Mouse (Mus musculus) heart, embryonic 11.5 days (tissue): ENCODE measurements around the gene H2afv. TPM values are rescaled to one million over a fixed set of nuclear protein-coding genes. Genes with fewer than 3 reads are reported as not detected.
"Not testable (repeated sequence)": the region's sequence is repeated elsewhere in the genome, so short reads cannot be mapped to it uniquely, and the experiment has no call there.

Experiments used
- ATAC-seq: fragments of 200-750 bp; cut with Nextera tagmentation; replicated peaks from 2 replicates; pipeline ENCODE4 v1.8.0; 2017; ENCODE audit warnings: moderate library complexity; ENCODE audit not compliant: insufficient number of reproducible peaks, low FRiP score, low TSS enrichment
- H3K27ac ChIP-seq: fragments of 300-500 bp; sonication (generic); 2 replicates; pipeline ENCODE4 v1.5.1; 2014; ENCODE audit warnings: mild to moderate bottlenecking, low read depth, low read length
- H3K27me3 ChIP-seq: fragments of 300-500 bp; sonication (generic); 2 replicates; pipeline ENCODE4 v1.6.1; 2014; ENCODE audit warnings: mild to moderate bottlenecking, low read length, mixed read lengths; ENCODE audit not compliant: control insufficient read depth, insufficient read depth
- H3K36me3 ChIP-seq: fragments of 300-500 bp; sonication (generic); 2 replicates; pipeline ENCODE4 v1.6.1; 2014; ENCODE audit warnings: mild to moderate bottlenecking, low read length, moderate library complexity, mixed read lengths; ENCODE audit not compliant: control insufficient read depth, insufficient read depth
- H3K4me1 ChIP-seq: fragments of 300-500 bp; sonication (generic); 2 replicates; pipeline ENCODE4 v1.6.1; 2014; ENCODE audit warnings: low read length; ENCODE audit not compliant: control insufficient read depth, insufficient read depth
- H3K4me2 ChIP-seq: fragments of 300-500 bp; sonication (generic); 2 replicates; pipeline ENCODE4 v1.6.1; 2014; ENCODE audit warnings: mild to moderate bottlenecking, moderate library complexity
- H3K4me3 ChIP-seq: fragments of 300-500 bp; sonication (generic); 2 replicates; pipeline ENCODE4 v1.5.1; 2014; ENCODE audit warnings: low read depth, low read length
- H3K9ac ChIP-seq: fragments of 300-500 bp; sonication (generic); 2 replicates; pipeline ENCODE4 v1.6.1; 2014; ENCODE audit warnings: mild to moderate bottlenecking, low read depth, low read length, moderate library complexity
- H3K9me3 ChIP-seq: fragments of 300-500 bp; sonication (generic); replicated peaks from 2 replicates; pipeline ENCODE4 v1.6.1; 2016; ENCODE audit warnings: low read length; ENCODE audit not compliant: control insufficient read depth
- WGBS: fragments of 180-500 bp; shearing (Covaris S2); extraction: QIAGEN DNeasy Blood & Tissue Kit; methylation state at CpG from one replicate; pipeline ENCODE4 v1.1.7; 2014; ENCODE audit not compliant: insufficient replicate concordance; 5-methylcytosine and 5-hydroxymethylcytosine counted together
- polyA plus RNA-seq: library from polyadenylated mRNA; unstranded; fragments of >200 nt; fragmentation: Nextera tagmentation; extraction: Ambion mirVana; gene quantifications from 2 replicates; pipeline ENCODE4 v1.2.1, GENCODE M21; 2014

H2afv gene
- polyA plus RNA-seq, 1 experiment from 2014 or later: 353 TPM

GRCm38 (mm10) chr11:6474381-6474780 is 30.1 kb upstream of the H2afv start:
- peak overlapping the region; percentile 99 for H3K9ac ChIP-seq
- peaks cover 22% of the 10 kb centered on the region for H3K4me1 ChIP-seq
- peak overlapping the region; percentile 95 for H3K4me3 ChIP-seq
- H3K27me3 ChIP-seq: no peaks in the 10 kb centered on the region
- H3K36me3 ChIP-seq: no peaks in the 10 kb centered on the region
- no peak for ATAC-seq
- peak overlapping the region; percentile 94 for H3K4me2 ChIP-seq
- no peaks in the 10 kb centered on the region for H3K9me3 ChIP-seq
- H3K27ac ChIP-seq: peak overlapping the region; percentile 99
- 21% methylated on average over 6 of the region's 6 CpGs for WGBS

GRCm38 (mm10) chr11:6472076-6472475 is 27.8 kb upstream of the H2afv start:
- Histone ChIP-seq H3K4me3 (peak overlapping the region; percentile 56), H3K4me2 (peak overlapping the region; percentile 84), H3K36me3 (no peaks in the 10 kb centered on the region), H3K9me3 (no peaks in the 10 kb centered on the region), H3K9ac (peak overlapping the region; percentile 81), H3K4me1 (peaks cover 22% of the 10 kb centered on the region), H3K27me3 (no peaks in the 10 kb centered on the region), H3K27ac (peak overlapping the region; percentile 84)
- no peak for ATAC-seq

- H3K4me2 ChIP-seq: peak overlapping the region; percentile 84
- H3K27me3 ChIP-seq: no peaks in the 10 kb centered on the region
- WGBS: 18% methylated on average over 1 of the region's 1 CpGs
- peak overlapping the region; percentile 60 for H3K9ac ChIP-seq
- peaks cover 22% of the 10 kb centered on the region for H3K4me1 ChIP-seq
- H3K27ac ChIP-seq: peak overlapping the region; percentile 62
- no peak for ATAC-seq
- H3K36me3 ChIP-seq: 0 out of 2 replicates have a peak, but pooled peaks cover 2% of the 10 kb centered on the region
- H3K9me3 ChIP-seq: no peaks in the 10 kb centered on the region
- H3K4me3 ChIP-seq: peak overlapping the region; percentile 56
Measured at GRCm38 (mm10) chr11:6471493-6471892, 27.2 kb upstream of the H2afv start.

GRCm38 (mm10) chr11:6471054-6471453 is 26.8 kb upstream of the H2afv start:
- H3K36me3 ChIP-seq: peaks cover 7% of the 10 kb centered on the region; the same call in 1 of the 2 replicates
- no peaks in the 10 kb centered on the region for H3K9me3 ChIP-seq
- H3K4me3 ChIP-seq: peak overlapping the region; percentile 56
- ATAC-seq: no peak
- peak overlapping the region; percentile 62 for H3K27ac ChIP-seq
- H3K27me3 ChIP-seq: no peaks in the 10 kb centered on the region
- H3K4me2 ChIP-seq: peak overlapping the region; percentile 84
- H3K9ac ChIP-seq: peak overlapping the region; percentile 60
- 69% methylated on average over 2 of the region's 2 CpGs for WGBS
- H3K4me1 ChIP-seq: peaks cover 22% of the 10 kb centered on the region

GRCm38 (mm10) chr11:6468541-6468940 is 24.3 kb upstream of the H2afv start:
- no peak overlapping the region for H3K27ac ChIP-seq
- H3K9me3 ChIP-seq: no peaks in the 10 kb centered on the region
- no peaks in the 10 kb centered on the region for H3K27me3 ChIP-seq
- 87% methylated on average over 2 of the region's 2 CpGs for WGBS
- peaks cover 11% of the 10 kb centered on the region; the same call in 1 of the 2 replicates for H3K36me3 ChIP-seq
- H3K4me3 ChIP-seq: no peak overlapping the region
- no peak overlapping the region for H3K4me2 ChIP-seq
- no peak overlapping the region for H3K9ac ChIP-seq
- H3K4me1 ChIP-seq: peaks cover 14% of the 10 kb centered on the region
- no peak for ATAC-seq

GRCm38 (mm10) chr11:6465122-6465521 is 20.9 kb upstream of the H2afv start:
- Histone ChIP-seq H3K27ac (no peak overlapping the region), H3K9me3 (no peaks in the 10 kb centered on the region), H3K4me1 (peaks cover 4% of the 10 kb centered on the region; the same call in 1 of the 2 replicates), H3K4me2 (no peak overlapping the region), H3K9ac (no peak overlapping the region), H3K4me3 (no peak overlapping the region), H3K27me3 (no peaks in the 10 kb centered on the region), H3K36me3 (peaks cover 11% of the 10 kb centered on the region; the same call in 1 of the 2 replicates)
- 24% methylated on average over 4 of the region's 4 CpGs for WGBS
- no peak for ATAC-seq

- Histone ChIP-seq H3K4me2 (no peak overlapping the region), H3K27me3 (no peaks in the 10 kb centered on the region), H3K9ac (no peak overlapping the region), H3K4me3 (no peak overlapping the region), H3K9me3 (no peaks in the 10 kb centered on the region), H3K27ac (no peak overlapping the region), H3K4me1 (no peaks in the 10 kb centered on the region), H3K36me3 (peaks cover 11% of the 10 kb centered on the region; the same call in 1 of the 2 replicates)
- WGBS: 89% methylated on average over 6 of the region's 6 CpGs
- ATAC-seq: no peak
Measured at GRCm38 (mm10) chr11:6463159-6463837, 19.1 kb upstream of the H2afv start.

- H3K4me1 ChIP-seq: no peaks in the 10 kb centered on the region
- no peak for ATAC-seq
- H3K9ac ChIP-seq: no peak overlapping the region
- H3K4me2 ChIP-seq: no peak overlapping the region
- H3K36me3 ChIP-seq: no peaks in the 10 kb centered on the region
- no peak overlapping the region for H3K27ac ChIP-seq
- H3K9me3 ChIP-seq: no peaks in the 10 kb centered on the region
- H3K4me3 ChIP-seq: no peak overlapping the region
- H3K27me3 ChIP-seq: no peaks in the 10 kb centered on the region
- WGBS: 64% methylated on average over 6 of the region's 6 CpGs
Measured at GRCm38 (mm10) chr11:6456083-6456482, 11.8 kb upstream of the H2afv start.

- not testable (repeated sequence) for H3K9me3 ChIP-seq, H3K27ac ChIP-seq, H3K4me1 ChIP-seq, H3K36me3 ChIP-seq, H3K27me3 ChIP-seq, H3K9ac ChIP-seq, H3K4me2 ChIP-seq, H3K4me3 ChIP-seq, ATAC-seq
- 91% methylated on average over 5 of the region's 5 CpGs for WGBS
Measured at GRCm38 (mm10) chr11:6448155-6448554, 3.9 kb upstream of the H2afv start.
